Mouse (Mus musculus) induced T-regulatory cell, adult 2 months (primary cell): ENCODE data around the gene Sez6.

ENCODE experiments used
- DNase-seq: peaks from one replicate; pipeline ENCODE4 v3.0.0-alpha.2; 2012; ENCODE audit warnings: low read depth

Gene Sez6

DNA sequence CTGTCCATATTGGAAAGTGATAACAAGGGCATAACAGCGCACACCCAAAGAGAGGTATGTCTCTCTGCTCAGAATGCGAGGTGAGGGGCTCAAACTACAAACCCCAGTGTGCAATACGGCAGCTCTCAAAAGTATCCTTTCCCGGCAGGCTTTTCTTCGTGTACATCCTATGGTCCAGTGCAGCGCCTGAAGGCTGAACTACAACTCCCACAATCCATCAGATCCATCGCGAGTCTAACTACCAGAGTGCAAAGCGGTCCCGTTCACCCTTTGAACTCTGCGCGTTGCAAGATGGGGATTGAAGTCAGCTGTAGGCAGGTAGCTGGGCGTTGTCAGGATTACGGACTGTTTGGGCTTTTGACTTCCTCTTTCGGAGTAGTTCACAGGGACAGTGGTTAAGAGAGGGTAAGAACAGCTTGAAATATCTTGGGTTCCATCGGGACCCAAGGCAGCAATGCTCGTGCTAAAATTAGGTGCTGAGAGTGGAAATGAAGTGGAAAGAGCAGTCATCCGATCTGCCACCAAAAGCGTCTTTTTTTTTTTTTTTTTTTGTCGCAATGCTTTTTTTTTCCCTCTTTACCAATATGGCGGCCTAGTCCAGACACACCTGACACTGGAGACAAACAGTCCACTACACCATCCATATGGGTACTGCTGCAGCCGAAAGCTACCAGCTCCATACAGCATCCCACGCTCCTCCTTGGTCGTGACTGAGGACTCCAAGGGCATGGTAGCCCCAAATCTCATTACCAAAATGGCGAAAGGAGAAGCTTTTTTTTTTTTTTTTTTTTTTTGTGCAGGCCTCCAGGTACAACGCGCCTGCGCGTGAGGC is 51.2 kb downstream of the Sez6 start:
- DNase-seq: peak; percentile 99

DNA sequence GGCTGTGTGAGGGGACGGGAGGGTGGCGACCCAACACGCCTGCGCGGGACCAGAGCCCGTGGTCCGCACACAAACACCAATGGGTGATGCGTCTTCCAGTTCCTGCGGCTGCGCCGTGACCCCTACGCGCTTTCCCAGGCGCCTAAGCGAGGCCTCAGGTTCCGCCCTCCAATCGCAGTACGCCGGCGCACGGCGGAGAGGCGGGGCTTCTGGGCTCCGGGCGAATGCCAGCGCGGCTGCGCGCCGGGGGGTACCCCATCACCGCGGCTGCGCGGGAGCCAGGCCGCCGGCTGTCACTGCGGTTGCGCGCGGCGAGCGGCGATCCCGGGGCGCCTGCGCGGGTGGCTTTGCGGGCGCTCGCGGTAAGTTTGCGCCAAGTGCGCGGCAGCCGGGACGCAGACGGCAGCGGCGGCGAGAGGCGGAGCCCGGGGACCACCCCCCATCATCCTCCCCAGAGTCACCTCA is 51.9 kb downstream of the Sez6 start, which contains the start of gene Phf12:
Gene Phf12 (plus strand): TSS at position 314 of the 465 bp plus-strand sequence.
- peak; percentile 100 for DNase-seq

DNA sequence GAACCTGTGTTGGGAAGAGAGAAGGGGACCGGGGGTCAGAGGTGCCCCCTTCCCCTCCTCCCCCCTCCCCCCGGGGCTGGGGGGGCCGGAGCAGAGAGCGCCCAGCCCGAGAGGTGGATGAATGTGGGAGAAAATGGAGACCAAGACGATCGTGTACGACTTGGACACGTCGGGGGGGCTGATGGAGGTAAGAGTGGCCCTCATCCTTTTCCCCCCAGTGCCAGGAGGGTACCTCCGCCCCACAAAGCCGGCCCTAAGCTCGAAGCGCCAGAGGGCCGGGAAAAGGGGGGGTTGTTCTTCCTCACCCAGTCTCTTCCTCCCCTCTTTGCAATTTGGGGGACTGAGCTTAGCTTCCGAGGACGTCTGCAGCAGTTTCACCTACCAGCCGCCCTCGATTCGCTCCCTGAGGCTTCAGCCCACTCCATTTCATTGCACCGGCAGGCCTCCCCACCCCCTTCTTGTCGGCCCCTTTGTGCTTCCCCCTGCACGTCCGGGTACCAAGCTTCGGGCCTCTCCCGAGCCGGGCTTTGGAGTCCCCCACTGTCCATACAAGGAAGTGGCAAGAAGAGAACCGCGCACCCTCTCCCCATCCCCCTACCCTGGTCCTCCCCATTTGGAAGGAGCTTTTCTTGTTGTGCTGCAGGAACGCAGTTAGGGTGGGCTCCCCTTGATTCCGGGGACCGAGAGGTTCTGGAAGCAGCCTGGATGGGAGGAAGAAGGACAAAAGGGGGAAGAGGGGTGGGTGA is 52.8 kb downstream of the Sez6 start:
- peak; percentile 78 for DNase-seq

DNA sequence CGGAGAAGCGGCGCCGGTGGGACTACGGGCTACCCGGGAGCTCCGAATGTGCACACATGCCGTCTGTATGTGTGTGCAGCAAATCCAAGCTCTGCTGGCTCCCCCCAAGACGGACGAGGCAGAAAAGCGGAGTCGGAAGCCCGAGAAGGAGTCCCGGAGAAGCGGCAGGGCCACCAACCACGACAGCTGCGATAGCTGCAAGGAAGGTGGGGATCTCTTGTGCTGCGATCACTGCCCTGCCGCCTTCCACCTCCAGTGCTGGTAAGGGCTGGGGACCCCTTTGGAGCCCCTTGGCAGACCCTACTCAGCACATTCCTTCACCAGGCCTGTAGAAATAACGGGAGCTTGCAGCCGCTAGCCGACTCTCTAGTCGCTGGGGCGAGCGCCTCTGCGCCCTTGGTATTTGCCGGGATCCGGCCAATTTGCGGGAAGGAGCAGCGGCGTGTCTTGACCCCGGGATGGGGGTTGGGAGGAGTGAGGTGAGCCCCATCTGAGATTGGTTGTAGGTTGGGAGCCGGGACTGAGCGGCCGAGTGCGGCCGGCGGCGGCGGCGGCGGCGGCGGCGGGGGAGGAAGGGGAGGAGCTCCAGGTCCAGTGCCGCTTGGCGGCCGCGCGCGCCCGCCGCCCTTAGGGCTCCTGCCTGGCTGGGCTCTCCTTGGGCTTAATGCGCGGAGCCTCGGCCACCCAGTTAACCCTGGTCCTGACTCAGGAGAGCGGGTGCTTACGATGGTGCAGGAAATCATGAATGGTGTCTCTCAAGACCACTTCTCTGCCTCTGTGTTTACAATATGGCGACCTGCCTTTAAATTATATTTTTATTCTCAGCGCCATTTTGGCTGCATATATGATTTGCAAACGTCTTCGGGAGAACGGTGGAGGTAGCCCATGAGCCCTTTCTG is 53.6 kb downstream of the Sez6 start:
- DNase-seq: peak; percentile 82

DNA sequence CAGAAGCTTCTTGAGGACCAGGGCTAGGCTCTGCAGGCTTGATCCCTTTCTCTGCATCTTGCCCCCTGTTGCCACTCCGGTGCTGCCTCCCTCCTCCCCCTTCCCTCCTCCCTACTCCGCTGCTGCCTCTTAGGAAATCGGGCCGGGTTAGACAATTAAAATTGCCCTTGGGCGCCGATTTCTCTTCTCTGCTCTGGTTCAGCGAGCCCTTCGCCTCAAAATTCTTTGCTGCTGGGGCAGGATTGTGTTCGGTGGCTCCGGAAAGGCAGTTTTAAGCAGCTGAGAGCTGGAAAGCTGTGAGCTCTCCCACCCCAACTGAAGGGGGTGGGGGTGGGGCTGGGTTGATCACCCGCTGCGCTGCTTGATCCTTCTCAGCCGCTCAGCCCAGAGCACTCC is 54.2 kb downstream of the Sez6 start:
- no peak for DNase-seq

DNA sequence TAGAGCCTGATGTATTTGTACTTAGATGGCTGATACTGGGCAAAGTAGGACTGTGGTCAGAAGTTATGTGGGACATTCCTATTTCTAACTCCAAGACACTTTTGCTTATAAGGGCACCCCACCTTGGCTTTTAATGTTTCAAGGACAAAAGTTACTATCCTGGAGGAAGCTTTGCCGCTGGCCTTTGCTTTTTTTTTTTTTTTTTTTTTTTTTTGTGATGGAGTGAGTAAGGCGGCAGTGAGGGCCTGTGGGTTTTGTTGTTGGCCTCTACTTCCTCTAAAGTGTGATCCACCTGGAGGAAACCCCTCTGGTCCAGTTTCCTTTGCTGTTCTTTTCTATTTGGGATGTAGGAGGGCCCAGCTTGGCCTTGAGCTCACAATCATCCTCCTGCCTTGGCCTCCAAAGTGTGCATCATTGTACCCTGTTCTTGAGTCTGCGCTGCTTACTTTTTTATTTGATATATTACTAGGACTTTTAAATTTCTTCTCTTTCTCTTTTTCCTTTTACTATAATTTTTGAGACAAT is 55.0 kb downstream of the Sez6 start:
- DNase-seq: no peak

DNA sequence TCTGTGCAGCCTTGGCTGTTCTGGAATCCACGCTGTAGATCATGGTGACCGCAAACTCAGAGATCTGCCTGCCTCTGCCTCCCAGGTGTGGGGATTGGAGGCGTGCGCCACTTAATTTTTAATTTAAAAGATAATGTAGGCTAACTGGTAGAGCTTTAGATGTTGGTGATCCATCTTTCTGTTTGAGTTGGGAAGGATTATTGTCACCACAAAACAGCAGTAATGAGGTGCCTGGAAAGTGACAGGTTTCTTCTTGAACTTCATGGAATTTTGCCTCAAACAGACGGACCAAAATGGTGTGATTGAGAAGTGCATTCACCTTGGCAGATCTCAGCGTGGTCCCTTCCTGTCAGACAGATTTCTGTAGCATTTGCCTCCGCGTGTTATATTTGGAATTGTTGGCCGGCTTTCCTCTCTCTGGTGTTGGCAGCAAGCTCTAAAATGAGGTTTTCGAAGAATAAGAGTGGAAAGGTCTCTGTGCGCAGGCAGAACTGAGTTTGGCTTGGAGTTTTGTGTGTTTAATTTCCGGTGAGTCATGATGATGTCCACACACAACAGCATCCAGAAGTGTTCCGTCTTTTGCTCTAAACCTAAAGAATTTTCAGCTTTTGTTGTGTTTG is 58.6 kb downstream of the Sez6 start:
- no peak for DNase-seq

DNA sequence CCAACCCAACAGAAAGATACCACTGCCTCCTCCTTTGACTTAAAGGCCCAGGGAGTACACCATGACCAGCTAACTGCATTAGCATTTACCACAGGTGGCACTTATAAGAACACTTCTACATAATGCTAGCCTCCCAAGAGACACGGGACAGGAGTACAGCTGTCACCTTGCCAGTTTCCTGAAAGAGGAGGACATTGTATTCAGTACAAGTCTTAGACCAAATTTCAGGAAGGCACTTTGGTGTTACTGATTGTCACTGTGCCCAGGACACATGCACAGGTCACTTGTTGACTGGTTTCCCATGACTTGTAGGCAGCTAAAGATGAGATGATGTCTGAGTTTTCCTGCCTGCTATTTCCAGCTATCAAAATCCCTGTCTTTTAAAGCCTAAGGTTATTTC is 65.0 kb downstream of the Sez6 start:
- DNase-seq: no peak

DNA sequence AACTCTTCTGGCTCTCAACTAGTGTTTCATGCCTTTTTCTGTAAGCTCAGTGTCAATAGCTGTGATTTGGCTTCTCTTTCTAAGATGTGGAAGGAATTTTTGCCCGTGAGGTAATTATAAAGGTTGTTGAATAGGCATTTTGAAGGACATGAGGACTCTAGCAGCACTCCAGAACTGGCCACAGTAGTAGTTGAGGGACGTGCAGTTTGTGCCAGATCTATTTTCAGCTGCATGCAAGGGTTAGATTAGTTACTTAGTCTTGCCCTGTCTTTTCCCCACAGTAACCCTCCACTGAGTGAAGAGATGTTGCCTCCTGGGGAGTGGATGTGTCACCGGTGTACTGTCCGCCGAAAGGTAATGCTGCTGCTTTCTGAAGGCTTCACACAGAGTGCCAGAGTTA is 75.8 kb downstream of the Sez6 start:
- no peak for DNase-seq

DNA sequence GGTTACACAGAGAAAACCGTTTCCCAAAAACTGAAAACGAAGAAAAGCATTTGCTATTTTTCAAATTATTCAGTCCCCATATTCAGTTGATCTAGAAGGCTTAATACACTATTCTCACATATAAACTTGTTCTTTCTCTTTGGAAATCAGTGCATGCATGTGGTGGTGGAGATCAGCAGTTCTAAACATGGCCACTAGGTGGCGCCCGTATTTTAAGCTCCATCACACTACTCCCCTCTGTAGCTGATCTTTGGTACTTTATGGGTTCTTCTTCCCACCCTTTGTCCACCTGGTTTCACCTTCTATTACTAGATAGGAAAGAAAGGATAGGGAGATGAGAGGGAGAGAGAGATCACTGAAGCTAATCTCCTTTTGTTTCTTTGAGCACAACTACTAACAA is 89.1 kb downstream of the Sez6 start:
- peak; percentile 86 for DNase-seq

DNA sequence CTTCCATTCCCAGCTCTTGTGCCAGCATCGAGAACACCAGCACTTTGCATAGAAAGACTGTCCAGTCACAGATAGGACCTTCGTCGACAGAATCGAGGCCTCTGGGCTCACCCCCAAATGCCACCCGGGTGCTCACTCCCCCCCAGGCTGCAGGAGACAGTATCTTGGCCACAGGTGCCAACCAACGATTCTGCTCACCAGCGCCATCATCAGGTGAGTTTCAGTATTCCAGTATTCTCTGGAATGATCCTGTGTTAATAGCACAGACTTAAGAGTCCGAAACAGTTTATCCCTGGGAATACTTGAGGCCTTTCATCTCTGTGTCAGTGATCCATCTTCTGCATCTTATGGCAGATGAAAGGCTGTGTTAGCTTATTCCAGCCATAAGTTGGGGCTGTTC is 93.0 kb downstream of the Sez6 start:
- peak; percentile 74 for DNase-seq
